ENCODE assay signal across 11 mouse cellular contexts in genomic region chr6:140281488-140282284, GRCm38 (mm10).
DNase-seq lines count a peak whose midpoint lies in the region; ATAC-seq lines count a peak whose summit lies in the region.
"Had no signal": no experiment of that assay in that cellular context is flagged by ENCODE, and none has a peak within 500 bp of the region (broad histone marks: within the 10 kb centered on the region; RNA-seq: fewer than 3 reads in every experiment).

No protein-coding gene starts in this region.

- H3K27ac ChIP-seq in heart, embryonic 11.5 days (ENCODE audit: low read depth, low read length), result no peak overlapping the region
- H3K27ac ChIP-seq in forebrain, embryonic 15.5 days (replicated peaks), result no peak overlapping the region; the same call in 1 of the 2 replicates
- peak overlapping the region; percentile 50; the same call in 1 of the 2 replicates for H3K27ac ChIP-seq in liver, embryonic 12.5 days
- H3K27ac ChIP-seq: hindbrain, embryonic 15.5 days had no signal

- H3K36me3 ChIP-seq in heart, embryonic 11.5 days (ENCODE audit: control insufficient read depth, insufficient read depth, low read length), result no peaks in the 10 kb centered on the region
- H3K36me3 ChIP-seq in forebrain, embryonic 15.5 days, result no peaks in the 10 kb centered on the region
- H3K36me3 ChIP-seq in liver, embryonic 12.5 days, result no peaks in the 10 kb centered on the region
- H3K36me3 ChIP-seq: hindbrain, embryonic 15.5 days had no signal

- ATAC-seq in heart, embryonic 11.5 days (replicated peaks; ENCODE audit: insufficient number of reproducible peaks, low FRiP score, low TSS enrichment), result no peak
- ATAC-seq in forebrain, embryonic 15.5 days (replicated peaks), result 0 out of 2 replicates have a peak, but pooled peaks have one; percentile 44
- no peak for ATAC-seq in liver, embryonic 12.5 days

- peak; percentile 76 for DNase-seq in heart, adult 11 months
- DNase-seq in kidney, adult 11 months, result peak; percentile 44
- DNase-seq in cerebellum, adult 18-20 months, result no peak
- no peak for DNase-seq in right cerebral cortex, postnatal 14 days
- DNase-seq in layer of hippocampus, adult 18-20 months (ENCODE audit: low spot score in 2 of 2), result no peak
- DNase-seq: lung, postnatal 36 days; thymus, postnatal 14 days had no signal

- H3K4me3 ChIP-seq in heart, embryonic 11.5 days (ENCODE audit: low read depth, low read length), result no peak overlapping the region
- no peak overlapping the region for H3K4me3 ChIP-seq in forebrain, embryonic 15.5 days
- no peak overlapping the region for H3K4me3 ChIP-seq in liver, embryonic 12.5 days
- H3K4me3 ChIP-seq: hindbrain, embryonic 15.5 days had no signal

- H3K4me2 ChIP-seq in heart, embryonic 11.5 days, result no peak overlapping the region
- H3K4me2 ChIP-seq in forebrain, embryonic 15.5 days (replicated peaks), result 0 out of 2 replicates have a peak overlapping the region, but pooled peaks have one; percentile 6
- no peak overlapping the region for H3K4me2 ChIP-seq in liver, embryonic 12.5 days
- H3K4me2 ChIP-seq: hindbrain, embryonic 15.5 days had no signal

- H3K9me3 ChIP-seq in heart, embryonic 11.5 days (replicated peaks; ENCODE audit: control insufficient read depth, low read length), result no peaks in the 10 kb centered on the region
- no peaks in the 10 kb centered on the region for H3K9me3 ChIP-seq in forebrain, embryonic 15.5 days
- no peaks in the 10 kb centered on the region for H3K9me3 ChIP-seq in liver, embryonic 12.5 days (replicated peaks)
- H3K9me3 ChIP-seq: hindbrain, embryonic 15.5 days had no signal

- 67% methylated on average over 17 of the region's 17 CpGs for whole genome bisulfite sequencing in heart, embryonic 11.5 days (ENCODE audit: insufficient replicate concordance)
- 19% methylated on average over 17 of the region's 17 CpGs for WGBS in forebrain, embryonic 15.5 days
- WGBS in liver, embryonic 12.5 days (ENCODE audit: insufficient replicate concordance), result 58% methylated on average over 17 of the region's 17 CpGs

- H3K9ac ChIP-seq in heart, embryonic 11.5 days (ENCODE audit: low read depth, low read length), result no peak overlapping the region
- no peak overlapping the region for H3K9ac ChIP-seq in forebrain, embryonic 15.5 days (replicated peaks)
- no peak overlapping the region for H3K9ac ChIP-seq in liver, embryonic 12.5 days
- H3K9ac ChIP-seq: hindbrain, embryonic 15.5 days had no signal

- H3K27me3 ChIP-seq in heart, embryonic 11.5 days (ENCODE audit: control insufficient read depth, insufficient read depth, low read length), result no peaks in the 10 kb centered on the region
- H3K27me3 ChIP-seq in forebrain, embryonic 15.5 days, result no peaks in the 10 kb centered on the region
- no peaks in the 10 kb centered on the region for H3K27me3 ChIP-seq in liver, embryonic 12.5 days (replicated peaks)
- H3K27me3 ChIP-seq: hindbrain, embryonic 15.5 days had no signal

- H3K4me1 ChIP-seq in heart, embryonic 11.5 days (ENCODE audit: control insufficient read depth, insufficient read depth, low read length), result no peaks in the 10 kb centered on the region
- H3K4me1 ChIP-seq in forebrain, embryonic 15.5 days, result peaks cover 9% of the 10 kb centered on the region
- 0 out of 2 replicates have a peak, but pooled peaks cover 4% of the 10 kb centered on the region for H3K4me1 ChIP-seq in liver, embryonic 12.5 days

Comparison
In these comparisons a context has a peak if more than half of its experiments do, and no peak if none do; other contexts are left out.
1. DNase-seq: peak in heart, adult 11 months (single experiment) and kidney, adult 11 months (single experiment); none in cerebellum, adult 18-20 months (0 of 2), right cerebral cortex, postnatal 14 days (single experiment) and layer of hippocampus, adult 18-20 months (0 of 2).